Mouse (Mus musculus) spleen, adult 2 months (tissue): Measurements from ENCODE around the gene Lyl1. TPM values are rescaled to one million over a fixed set of nuclear protein-coding genes. Genes with fewer than 3 reads are reported as not detected.

Source experiments
- DNase-seq, 2 experiments: peaks; one replicate each; pipeline versions ENCODE4 v3.0.0 to v3.0.0-alpha.2; 2012 to 2021; ENCODE audit warnings: low spot score in 2 of 2, low read depth in 1 of 2
- H3K27ac ChIP-seq: fragments of 200-500 bp; 2 replicates; pipeline ENCODE4 v1.5.1; 2012; ENCODE audit warnings: low read length, inconsistent platforms; ENCODE audit not compliant: insufficient read depth
- H3K27me3 ChIP-seq: fragments of 200-500 bp; 2 replicates; pipeline ENCODE4 v1.6.1; 2012; ENCODE audit warnings: mild to moderate bottlenecking, moderate library complexity, low read length, inconsistent platforms; ENCODE audit not compliant: control insufficient read depth, insufficient read depth
- H3K36me3 ChIP-seq: fragments of 200-500 bp; 2 replicates; pipeline ENCODE4 v1.6.1; 2012; ENCODE audit warnings: mild to moderate bottlenecking, low read length, inconsistent platforms; ENCODE audit not compliant: control insufficient read depth, insufficient read depth
- H3K4me1 ChIP-seq: fragments of 200-500 bp; 2 replicates; pipeline ENCODE4 v1.6.1; 2011; ENCODE audit warnings: inconsistent platforms; ENCODE audit not compliant: control insufficient read depth, insufficient read depth, insufficient read length
- H3K4me3 ChIP-seq: fragments of 200-500 bp; 2 replicates; pipeline ENCODE4 v1.5.1; 2011; ENCODE audit warnings: mild to moderate bottlenecking, inconsistent platforms; ENCODE audit not compliant: insufficient read depth, insufficient read length; ENCODE audit errors: extremely low read depth
- CTCF ChIP-seq: fragments of 200-500 bp; IDR thresholded peaks from 2 replicates; pipeline ENCODE4 v1.5.1; 2011; ENCODE audit warnings: mild to moderate bottlenecking, inconsistent platforms; ENCODE audit not compliant: insufficient read depth, insufficient read length, insufficient replicate concordance; ENCODE audit errors: extremely low read depth
- POLR2A ChIP-seq: fragments of 200-500 bp; IDR thresholded peaks from 2 replicates; pipeline ENCODE4 v1.6.1; 2011; ENCODE audit warnings: low read depth, low read length, inconsistent platforms
- WGBS: fragments of 180-500 bp; shearing (Covaris S2); methylation state at CpG from one replicate; pipeline ENCODE4 v1.1.7; 2018; 5-methylcytosine and 5-hydroxymethylcytosine counted together
- polyA plus RNA-seq: library from polyadenylated mRNA; depleted of rRNA; stranded (reverse); fragments of >200 nt; gene quantifications from 2 replicates; pipeline ENCODE4 v1.2.3, GENCODE M21; 2012

Lyl1 gene
- polyA plus RNA-seq, 1 experiment: 90.0 TPM

DNA sequence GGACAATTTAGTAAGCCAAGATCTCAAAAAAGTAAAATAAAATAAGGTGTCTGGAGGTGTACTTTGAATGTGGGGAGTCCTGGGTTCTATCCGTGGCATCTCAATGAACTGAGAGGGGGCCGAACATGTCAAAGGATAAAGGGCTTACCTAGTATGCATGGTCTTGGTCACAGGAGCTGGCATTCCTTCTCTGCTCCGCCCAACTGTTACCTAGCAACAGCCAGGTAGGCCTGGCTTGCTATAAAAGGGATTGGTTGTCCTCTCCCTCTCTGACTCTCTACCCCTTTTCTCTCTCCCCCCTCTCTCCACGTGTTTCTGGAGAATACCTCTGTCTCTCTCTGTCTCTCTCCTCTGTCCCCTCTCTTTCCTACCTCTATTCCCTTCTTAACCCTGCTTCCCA is 43.6 kb upstream of the Lyl1 start:
- H3K27ac ChIP-seq: 0 out of 2 replicates have a peak overlapping the region, but pooled peaks have one; percentile 20
- H3K27me3 ChIP-seq: no peaks in the 10 kb centered on the region
- no peaks in the 10 kb centered on the region for H3K36me3 ChIP-seq
- H3K4me1 ChIP-seq: peaks cover 14% of the 10 kb centered on the region; the same call in 1 of the 2 replicates
- 80% methylated on average over 4 of the region's 4 CpGs for WGBS
- no peak overlapping the region for H3K4me3 ChIP-seq
- no peak for DNase-seq
- TF ChIP-seq POLR2A: no peak

DNA sequence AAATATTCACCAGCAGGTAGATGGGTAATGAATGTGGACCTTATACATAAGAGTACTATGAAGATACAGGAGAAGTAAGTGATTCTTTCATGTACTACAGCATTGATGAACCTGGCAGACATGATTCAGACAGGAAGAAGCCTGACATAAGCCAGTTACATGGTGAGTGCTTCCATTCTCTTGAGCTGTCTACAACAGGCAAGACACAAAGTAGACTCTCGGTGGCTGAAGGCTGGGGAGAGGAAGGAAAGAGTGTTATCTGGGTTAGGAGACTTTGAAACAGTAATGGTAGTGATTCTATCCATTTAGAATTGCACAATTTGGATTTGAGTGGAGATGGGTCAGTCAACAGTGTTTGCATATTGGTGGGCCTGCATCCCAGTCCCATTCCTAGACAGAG is 42.3 kb upstream of the Lyl1 start:
- Histone ChIP-seq H3K4me1 (peaks cover 17% of the 10 kb centered on the region; the same call in 1 of the 2 replicates), H3K4me3 (no peak overlapping the region), H3K27ac (no peak overlapping the region), H3K36me3 (no peaks in the 10 kb centered on the region), H3K27me3 (no peaks in the 10 kb centered on the region)
- 41% methylated on average over 1 of the region's 1 CpGs for WGBS
- DNase-seq: no peak
- no peak for TF ChIP-seq POLR2A
- TF ChIP-seq CTCF: no peak

- H3K27me3 ChIP-seq: no peaks in the 10 kb centered on the region
- 2% methylated on average over 33 of the region's 33 CpGs for WGBS
- no peaks in the 10 kb centered on the region for H3K36me3 ChIP-seq
- H3K27ac ChIP-seq: peak overlapping the region; percentile 98
- peak; percentile 40 for TF ChIP-seq POLR2A
- no peak for TF ChIP-seq CTCF
- DNase-seq: peak in 1 of 2 experiments; percentile 69
- H3K4me1 ChIP-seq: peaks cover 17% of the 10 kb centered on the region; the same call in 1 of the 2 replicates
- H3K4me3 ChIP-seq: peak overlapping the region; percentile 88
These were observed 41.1 kb upstream of the Lyl1 start for GRCm38 (mm10) chr8:84659936-84660818.

GRCm38 (mm10) chr8:84660819-84661457 is 40.3 kb upstream of the Lyl1 start:
- no peak; the same call in 1 of the 2 replicates for TF ChIP-seq POLR2A
- TF ChIP-seq CTCF: no peak
- Histone ChIP-seq H3K4me1 (peaks cover 16% of the 10 kb centered on the region; the same call in 1 of the 2 replicates), H3K27ac (peak overlapping the region; percentile 98), H3K4me3 (peak overlapping the region; percentile 88), H3K27me3 (no peaks in the 10 kb centered on the region), H3K36me3 (no peaks in the 10 kb centered on the region)
- peak in 1 of 2 experiments; percentile 27 for DNase-seq
- 2% methylated on average over 20 of the region's 20 CpGs for WGBS

GRCm38 (mm10) chr8:84661458-84661871 is 39.8 kb upstream of the Lyl1 start:
- TF ChIP-seq POLR2A: peak; percentile 59
- no peak for TF ChIP-seq CTCF
- WGBS: under 1% methylated on average over 24 of the region's 24 CpGs
- Histone ChIP-seq H3K27ac (peak overlapping the region; percentile 98), H3K4me1 (peaks cover 10% of the 10 kb centered on the region; the same call in 1 of the 2 replicates), H3K36me3 (no peaks in the 10 kb centered on the region), H3K27me3 (no peaks in the 10 kb centered on the region), H3K4me3 (peak overlapping the region; percentile 88)
- DNase-seq: peak; percentile 78 to 91

- WGBS: under 1% methylated on average over 61 of the region's 61 CpGs
- Histone ChIP-seq H3K27me3 (no peaks in the 10 kb centered on the region), H3K4me1 (peaks cover 8% of the 10 kb centered on the region; the same call in 1 of the 2 replicates), H3K4me3 (peak overlapping the region; percentile 88), H3K36me3 (no peaks in the 10 kb centered on the region), H3K27ac (peak overlapping the region; percentile 98)
- DNase-seq: peak in 1 of 2 experiments; percentile 47
- TF ChIP-seq POLR2A (no peak; the same call in 1 of the 2 replicates), CTCF (no peak)
These were observed 39.2 kb upstream of the Lyl1 start for GRCm38 (mm10) chr8:84661961-84662571.
